Mouse (Mus musculus) yolk sac, embryonic 10.5 days (tissue): ENCODE measurements around the gene Tsc1.

Experiments used
- DNase-seq: peaks from one replicate; pipeline ENCODE4 v3.0.0-alpha.2; 2017; ENCODE audit warnings: low spot score

The Tsc1 gene

GRCm38 (mm10) chr2:28640461-28641424 is at the start of gene Tsc1:
Tsc1 (plus strand) TSS chr2:28641228.
- DNase-seq = peak; percentile 98

- DNase-seq = no peak
Measured at GRCm38 (mm10) chr2:28591479-28591878, 49.5 kb upstream of the Tsc1 start.

GRCm38 (mm10) chr2:28592809-28593208 is 48.2 kb upstream of the Tsc1 start:
- DNase-seq = peak; percentile 56

GRCm38 (mm10) chr2:28596021-28596420 is 45.0 kb upstream of the Tsc1 start:
- DNase-seq = no peak

GRCm38 (mm10) chr2:28596998-28597397 is 44.0 kb upstream of the Tsc1 start:
- DNase-seq = no peak

- peak; percentile 54 for DNase-seq
Measured at GRCm38 (mm10) chr2:28597733-28598547, 43.1 kb upstream of the Tsc1 start.

- DNase-seq = no peak
Measured at GRCm38 (mm10) chr2:28598692-28599568, 42.1 kb upstream of the Tsc1 start.

- no peak for DNase-seq
Measured at GRCm38 (mm10) chr2:28599569-28599900, 41.5 kb upstream of the Tsc1 start.

GRCm38 (mm10) chr2:28601720-28602590 is 39.1 kb upstream of the Tsc1 start:
- DNase-seq = no peak

- DNase-seq = no peak
Measured at GRCm38 (mm10) chr2:28603542-28603941, 37.5 kb upstream of the Tsc1 start.

- no peak for DNase-seq
Measured at GRCm38 (mm10) chr2:28605789-28606541, 35.1 kb upstream of the Tsc1 start.

GRCm38 (mm10) chr2:28606601-28607340 is 34.3 kb upstream of the Tsc1 start:
- no peak for DNase-seq

- DNase-seq = no peak
Measured at GRCm38 (mm10) chr2:28607341-28608165, 33.5 kb upstream of the Tsc1 start.

- DNase-seq = no peak
Measured at GRCm38 (mm10) chr2:28609851-28610250, 31.2 kb upstream of the Tsc1 start.

- DNase-seq = no peak
Measured at GRCm38 (mm10) chr2:28610716-28611406, 30.2 kb upstream of the Tsc1 start.

- no peak for DNase-seq
Measured at GRCm38 (mm10) chr2:28611407-28611787, 29.6 kb upstream of the Tsc1 start.

- DNase-seq = no peak
Measured at GRCm38 (mm10) chr2:28612436-28613063, 28.5 kb upstream of the Tsc1 start.

- no peak for DNase-seq
Measured at GRCm38 (mm10) chr2:28613599-28613998, 27.4 kb upstream of the Tsc1 start.
